Mouse (Mus musculus) splenic B cell, adult 2 months (primary cell): ENCODE results near the gene Lrrc19.

Experiments used
- DNase-seq: peaks from one replicate; pipeline ENCODE4 v3.0.0-alpha.2; 2011; ENCODE audit warnings: low read depth, low spot score
- H3K27me3 ChIP-seq: 2 replicates; pipeline ENCODE4 v1.6.1; 2012; ENCODE audit warnings: mild to moderate bottlenecking, low read length, moderate library complexity, mixed read lengths; ENCODE audit not compliant: control insufficient read depth, poor library complexity, insufficient read depth, severe bottlenecking
- H3K36me3 ChIP-seq: 2 replicates; pipeline ENCODE4 v1.6.1; 2012; ENCODE audit warnings: mild to moderate bottlenecking, low read length, moderate library complexity, mixed read lengths; ENCODE audit not compliant: control insufficient read depth, poor library complexity, insufficient read depth, severe bottlenecking

Lrrc19 gene

GRCm38 (mm10) chr4:94610339-94610738 is 39.6 kb downstream of the Lrrc19 start:
- DNase-seq = no peak
- no peaks in the 10 kb centered on the region for H3K27me3 ChIP-seq
- H3K36me3 ChIP-seq = no peaks in the 10 kb centered on the region

DNA sequence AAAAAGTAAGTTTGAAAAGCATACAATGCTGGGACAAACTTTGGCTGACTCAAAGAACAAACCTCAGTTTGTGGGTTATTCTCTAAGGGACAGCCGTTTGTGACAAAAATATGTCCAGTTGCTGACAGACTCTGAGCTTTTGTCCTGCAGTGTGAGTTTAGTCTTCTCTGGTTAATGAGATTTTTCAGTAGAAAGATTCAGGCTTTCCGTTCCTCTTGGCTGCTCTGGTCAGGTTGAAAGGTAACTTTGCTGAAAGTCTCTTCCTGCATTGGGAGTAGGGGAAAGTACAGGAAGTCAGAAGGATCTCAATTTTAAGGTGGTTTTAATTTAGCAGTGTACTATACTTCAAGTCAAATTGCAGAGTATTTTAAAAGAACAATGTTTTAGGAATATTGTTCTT is 44.4 kb downstream of the Lrrc19 start:
- no peak for DNase-seq
- Histone ChIP-seq H3K27me3 (no peaks in the 10 kb centered on the region), H3K36me3 (no peaks in the 10 kb centered on the region)

DNA sequence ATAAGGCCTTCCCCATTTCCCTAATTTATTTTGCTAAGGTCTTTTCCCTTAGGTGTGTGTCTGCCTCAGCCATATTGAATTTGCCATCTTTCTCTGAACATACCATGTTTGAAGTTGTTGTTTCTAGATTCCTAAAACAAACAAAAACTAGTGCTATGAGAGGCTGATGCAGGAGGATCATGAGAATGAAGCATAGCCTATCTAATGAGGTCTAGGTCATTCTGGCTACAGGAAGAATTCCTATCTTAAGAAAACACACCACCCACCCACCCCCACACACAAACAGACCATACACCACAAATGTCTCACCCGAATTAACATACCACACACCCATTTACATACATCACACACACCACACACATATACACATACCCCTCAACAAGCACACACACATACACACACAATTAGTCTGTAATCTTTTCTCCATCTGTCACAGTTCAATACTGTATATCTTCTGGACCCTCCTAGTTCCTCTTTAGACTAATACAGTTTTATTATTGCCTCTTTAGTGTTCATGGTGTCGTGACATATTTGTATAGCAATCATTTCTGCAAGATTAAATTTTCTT is 45.4 kb downstream of the Lrrc19 start:
- no peaks in the 10 kb centered on the region for H3K27me3 ChIP-seq
- DNase-seq = no peak
- no peaks in the 10 kb centered on the region for H3K36me3 ChIP-seq

DNA sequence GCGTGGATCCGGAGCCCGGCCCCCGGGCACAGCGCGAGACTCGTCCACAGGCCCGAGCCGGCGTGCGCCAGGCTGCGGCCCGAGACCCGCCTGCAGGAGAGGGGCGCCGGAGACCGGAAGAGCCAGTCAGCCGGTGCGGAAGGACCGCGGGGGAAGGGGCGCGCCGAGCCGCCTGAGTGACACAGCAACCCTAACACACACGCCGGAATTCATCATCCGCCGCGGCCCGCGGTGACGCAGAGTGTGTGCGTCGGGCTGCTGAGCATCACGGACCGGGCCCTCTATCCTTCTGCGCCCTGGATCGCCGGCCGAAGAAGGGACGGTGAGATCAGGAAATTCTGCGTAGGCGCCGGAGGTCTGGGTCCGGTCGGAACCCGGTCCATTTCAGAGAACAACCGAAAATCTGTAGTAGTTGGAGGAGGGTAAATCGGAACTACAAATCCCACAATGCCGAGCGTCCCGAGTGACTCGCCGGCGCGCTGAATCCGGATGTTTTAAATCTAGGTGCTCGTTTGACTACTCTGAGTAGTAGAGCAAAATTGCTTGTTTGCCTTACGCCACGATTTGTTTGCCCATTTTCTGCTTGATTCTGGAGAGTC is 46.8 kb downstream of the Lrrc19 start, which contains the start of gene Plaa:
TSS of gene Plaa (minus strand) at position 214 of the 599 bp plus-strand sequence.
- H3K36me3 ChIP-seq = no peaks in the 10 kb centered on the region
- no peaks in the 10 kb centered on the region for H3K27me3 ChIP-seq
- DNase-seq = peak; percentile 90

GRCm38 (mm10) chr4:94602496-94603030 is 47.4 kb downstream of the Lrrc19 start:
- Histone ChIP-seq H3K27me3 (no peaks in the 10 kb centered on the region), H3K36me3 (no peaks in the 10 kb centered on the region)
- DNase-seq = no peak

GRCm38 (mm10) chr4:94601395-94601794 is 48.5 kb downstream of the Lrrc19 start:
- H3K36me3 ChIP-seq = no peaks in the 10 kb centered on the region
- peak; percentile 40 for DNase-seq
- H3K27me3 ChIP-seq = no peaks in the 10 kb centered on the region

DNA sequence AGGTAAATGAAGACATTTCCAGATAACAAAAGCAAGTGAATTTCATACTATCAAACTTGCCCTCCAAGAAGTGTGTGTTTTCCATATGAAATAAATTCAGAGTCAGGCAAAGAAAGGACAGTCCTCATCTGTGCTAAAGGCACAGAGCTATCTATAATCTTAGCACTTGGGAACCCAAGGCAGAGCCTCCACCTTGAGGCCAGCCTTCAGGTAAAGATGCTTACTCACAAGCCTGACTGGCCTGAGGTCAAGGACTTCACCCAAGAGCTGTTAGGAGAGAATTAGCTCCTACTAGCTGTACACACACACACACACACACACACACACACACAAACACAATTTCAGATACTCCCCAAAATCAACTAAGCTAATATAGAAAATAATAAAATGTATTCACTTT is 57.2 kb downstream of the Lrrc19 start:
- no peaks in the 10 kb centered on the region for H3K27me3 ChIP-seq
- no peaks in the 10 kb centered on the region; the same call in 1 of the 2 replicates for H3K36me3 ChIP-seq
- DNase-seq = no peak

DNA sequence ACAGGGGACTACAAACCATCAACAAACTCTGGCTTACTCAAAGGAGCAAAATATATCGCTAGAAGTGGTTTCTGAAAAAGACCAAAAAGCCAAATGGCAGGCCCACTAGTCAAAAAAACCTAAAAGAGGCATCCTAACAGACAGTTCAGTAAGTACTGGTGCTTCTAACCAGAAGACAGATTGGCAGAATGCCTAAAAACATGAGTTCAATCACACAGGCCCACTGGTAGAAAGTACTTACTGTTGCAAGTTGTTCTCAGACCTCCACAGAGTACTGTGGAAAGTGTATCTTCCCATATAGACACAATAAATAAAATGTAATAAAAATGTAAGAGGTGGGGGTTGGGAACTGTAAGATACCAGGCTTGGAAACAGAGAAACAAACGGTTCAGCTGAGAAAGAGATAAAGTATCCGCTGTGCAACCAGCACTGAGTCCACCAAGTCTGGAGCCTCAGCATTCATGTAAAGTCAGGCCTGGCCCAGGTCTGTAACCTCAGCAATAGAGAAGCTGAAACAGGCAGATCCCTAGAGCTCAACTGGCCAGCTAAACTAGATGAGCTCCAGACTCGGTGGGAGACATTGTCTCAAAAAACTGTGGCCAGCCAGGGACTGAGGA is 58.1 kb downstream of the Lrrc19 start:
- DNase-seq = no peak
- Histone ChIP-seq H3K36me3 (no peaks in the 10 kb centered on the region; the same call in 1 of the 2 replicates), H3K27me3 (no peaks in the 10 kb centered on the region)
